Mouse (Mus musculus) R1 (cell line): ENCODE measurements at regions not wholly inside any gene's neighbourhood (a gene's known extent, or its start where the extent isn't known, plus 50 kb on each side); places are given as distances from the start of the nearest gene placed in this dataset.
"Not testable (repeated sequence)": the region's sequence is repeated elsewhere in the genome, so short reads cannot be mapped to it uniquely, and the experiment has no call there.

Source experiments
- DNase-seq: peaks from one replicate; pipeline ENCODE4 v3.0.0-alpha.2; 2018; ENCODE audit warnings: low read depth, low spot score

DNA sequence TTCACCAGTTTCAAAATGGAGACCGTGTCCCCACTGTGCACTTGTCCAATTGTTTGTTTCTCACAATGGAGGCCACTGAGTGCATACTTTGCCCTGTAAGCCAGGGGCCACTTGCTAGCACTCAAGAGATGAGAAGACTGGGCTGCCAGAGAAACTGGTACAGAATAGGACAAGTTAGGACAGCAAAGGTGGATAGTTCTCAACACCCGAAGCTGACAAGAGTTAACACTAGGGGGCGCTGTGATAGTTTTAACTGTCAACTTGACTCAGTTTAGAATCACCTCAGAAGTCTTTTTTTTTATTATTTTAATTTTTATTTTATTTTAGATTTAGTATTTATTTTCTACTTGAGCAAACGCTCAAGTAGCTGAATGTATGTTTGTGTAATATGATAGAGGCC is 188.2 kb upstream of the Asap2 start:
- DNase-seq: peak; percentile 72

DNA sequence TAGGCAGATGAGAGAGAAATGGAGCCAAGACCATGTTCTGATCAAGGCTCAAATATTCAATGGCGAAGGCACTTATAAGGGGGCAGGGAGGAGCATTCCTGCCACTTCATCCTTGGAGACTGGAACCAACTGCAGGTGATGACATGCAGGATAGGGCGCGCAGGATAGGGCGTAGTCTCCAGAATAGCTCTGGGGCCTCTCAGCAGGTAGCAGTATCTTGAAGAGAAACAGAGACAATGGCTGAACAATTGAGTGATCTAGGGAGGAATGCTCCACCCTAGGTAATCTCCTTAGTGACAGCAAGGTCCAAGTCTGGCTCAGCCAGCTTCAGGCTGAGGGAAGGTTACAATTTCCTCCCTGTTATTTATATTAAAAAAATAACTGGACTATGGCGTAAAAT is 184.8 kb upstream of the Asap2 start:
- DNase-seq: peak; percentile 91

DNA sequence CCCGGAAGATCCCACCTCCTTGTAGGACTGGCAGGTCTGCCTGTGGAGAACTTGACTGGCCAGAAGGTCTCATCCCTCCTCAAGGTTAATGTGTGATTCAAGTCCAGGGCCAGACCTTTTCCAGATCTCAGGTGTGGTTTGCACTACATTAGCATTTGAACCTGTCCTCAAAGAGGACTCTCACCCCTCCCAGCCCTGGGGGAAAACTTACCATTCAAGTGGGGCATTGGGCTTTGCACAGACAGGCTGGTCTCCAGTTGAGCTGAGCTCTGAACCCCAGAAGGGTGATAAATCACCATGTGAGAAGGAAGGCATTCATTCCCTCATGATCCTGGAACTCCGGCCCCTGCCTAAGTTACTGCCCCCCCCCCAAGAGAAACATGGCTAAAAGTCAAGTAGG is 183.6 kb upstream of the Asap2 start:
- peak; percentile 94 for DNase-seq

DNA sequence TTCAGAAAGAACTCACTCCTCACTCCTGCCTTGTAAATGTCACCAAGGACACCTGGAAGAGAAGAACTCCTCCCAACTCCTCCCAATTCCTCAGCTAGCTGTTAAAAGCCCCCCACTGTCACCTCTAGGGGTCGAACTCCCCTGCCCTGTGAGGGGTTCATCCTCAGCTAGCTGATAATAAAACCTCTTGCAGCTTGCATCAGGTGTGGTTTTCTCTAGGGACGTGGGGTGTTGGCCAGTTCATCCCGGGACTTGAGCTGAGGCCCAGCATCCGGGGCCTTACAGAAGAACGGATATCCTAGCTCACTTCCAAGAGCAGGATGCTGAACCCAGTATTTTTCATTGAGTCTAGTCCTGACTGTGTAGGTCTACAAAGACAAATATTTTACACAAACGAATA is 176.4 kb upstream of the Asap2 start:
- DNase-seq: peak; percentile 91

DNA sequence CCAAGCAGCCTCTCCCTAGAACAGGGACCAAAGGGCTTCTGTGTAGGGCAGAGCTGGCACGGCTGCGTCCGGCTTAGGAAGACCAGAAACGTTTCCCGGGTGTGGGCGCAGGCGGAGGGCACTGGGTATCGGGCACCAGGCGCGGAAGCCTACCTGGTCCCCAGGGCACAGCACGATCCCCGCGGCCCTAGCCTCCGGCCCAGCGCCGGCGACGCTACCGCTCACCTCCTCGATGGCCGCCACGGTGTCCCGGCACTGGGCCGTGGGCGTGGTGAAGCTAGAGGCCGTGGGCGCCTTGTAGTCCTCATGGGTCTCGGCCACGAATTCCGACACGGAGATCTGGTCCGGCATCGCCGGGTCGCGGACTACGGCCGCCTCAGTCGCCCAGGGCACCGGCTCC is 175.1 kb upstream of the Asap2 start:
- not testable (repeated sequence) for DNase-seq

GRCm38 (mm10) chr12:20815599-20815998 is 174.7 kb upstream of the Asap2 start:
- DNase-seq: peak; percentile 98

- DNase-seq: peak; percentile 92
Measured at GRCm38 (mm10) chr12:20843661-20844320, 146.5 kb upstream of the Asap2 start.

GRCm38 (mm10) chr12:20844873-20845272 is 145.4 kb upstream of the Asap2 start:
- DNase-seq: peak; percentile 93

DNA sequence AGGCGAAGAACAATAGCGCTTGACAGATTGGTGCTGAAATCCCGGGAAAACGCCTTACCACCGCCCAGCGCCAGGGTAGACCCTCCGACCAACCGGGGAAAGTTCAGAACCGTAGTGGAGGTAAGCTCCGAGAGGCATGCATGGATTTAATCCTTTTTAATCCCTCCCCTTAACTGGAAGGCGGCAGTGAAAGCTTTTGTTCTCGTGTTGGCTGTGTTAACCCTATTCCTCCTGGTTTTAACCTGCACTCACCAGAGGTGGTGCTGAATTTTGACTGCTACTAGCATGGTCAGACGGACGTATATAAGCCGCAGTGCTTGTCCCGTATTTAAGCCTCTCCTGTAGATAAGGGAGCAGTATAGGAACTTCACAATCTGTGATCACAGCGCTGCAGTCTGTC is 145.0 kb upstream of the Asap2 start:
- peak; percentile 91 for DNase-seq

DNA sequence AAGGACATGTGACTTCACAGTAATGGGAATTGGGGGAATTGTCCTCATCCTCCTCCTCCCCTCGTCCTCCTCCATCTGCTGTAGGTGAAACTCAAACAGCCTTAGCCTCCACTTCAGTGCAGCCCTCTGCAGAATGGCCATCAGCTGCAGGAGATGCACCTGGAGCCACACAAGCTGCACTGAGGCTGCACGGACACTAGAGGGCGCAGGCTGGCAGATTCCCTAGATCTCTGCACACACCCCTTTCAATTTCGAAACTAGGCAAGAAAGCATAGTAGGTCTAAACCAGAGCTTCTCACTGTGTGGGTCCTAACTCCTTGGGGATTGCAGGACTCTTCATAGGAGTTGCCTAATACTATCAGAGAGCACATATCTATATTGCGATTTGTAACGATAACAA is 106.2 kb upstream of the Asap2 start:
- not testable (repeated sequence) for DNase-seq

DNA sequence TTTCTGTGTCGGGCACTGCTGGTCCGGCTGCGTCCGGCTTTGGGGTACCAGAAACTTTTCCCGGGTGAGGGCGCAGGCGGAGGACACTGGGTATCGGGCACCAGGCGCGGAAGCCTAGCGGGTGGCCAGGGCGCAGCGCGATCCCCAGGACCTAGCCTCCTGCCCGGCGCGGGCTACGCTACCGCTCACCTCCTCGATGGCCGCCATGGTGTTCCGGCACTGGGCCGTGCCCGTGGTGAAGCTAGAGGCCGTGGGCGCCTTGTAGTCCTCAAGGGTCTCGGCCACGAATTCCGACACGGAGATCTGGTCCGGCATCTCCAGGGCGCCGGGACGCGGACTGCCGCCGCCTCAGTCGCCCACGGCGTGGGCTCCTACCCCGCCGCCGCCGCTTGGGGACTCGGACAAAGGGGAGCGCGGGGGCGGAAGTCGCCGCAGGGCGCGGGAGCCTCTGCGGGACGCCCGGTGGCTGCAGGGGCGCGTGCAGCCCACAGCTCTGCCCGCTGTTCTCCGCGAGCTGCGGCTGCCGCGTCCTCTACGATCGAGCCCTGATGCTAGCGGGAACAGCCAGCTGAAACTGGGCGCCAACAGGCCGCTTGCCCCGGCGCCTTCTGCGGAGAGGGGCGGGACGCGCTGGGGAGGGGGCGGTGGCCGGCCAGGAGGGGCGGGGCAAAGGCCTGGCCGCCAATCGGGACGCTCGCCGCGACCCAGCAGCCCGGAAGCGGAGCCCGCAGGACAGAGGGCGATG is 69.4 kb upstream of the Asap2 start:
- DNase-seq: peak; percentile 80

DNA sequence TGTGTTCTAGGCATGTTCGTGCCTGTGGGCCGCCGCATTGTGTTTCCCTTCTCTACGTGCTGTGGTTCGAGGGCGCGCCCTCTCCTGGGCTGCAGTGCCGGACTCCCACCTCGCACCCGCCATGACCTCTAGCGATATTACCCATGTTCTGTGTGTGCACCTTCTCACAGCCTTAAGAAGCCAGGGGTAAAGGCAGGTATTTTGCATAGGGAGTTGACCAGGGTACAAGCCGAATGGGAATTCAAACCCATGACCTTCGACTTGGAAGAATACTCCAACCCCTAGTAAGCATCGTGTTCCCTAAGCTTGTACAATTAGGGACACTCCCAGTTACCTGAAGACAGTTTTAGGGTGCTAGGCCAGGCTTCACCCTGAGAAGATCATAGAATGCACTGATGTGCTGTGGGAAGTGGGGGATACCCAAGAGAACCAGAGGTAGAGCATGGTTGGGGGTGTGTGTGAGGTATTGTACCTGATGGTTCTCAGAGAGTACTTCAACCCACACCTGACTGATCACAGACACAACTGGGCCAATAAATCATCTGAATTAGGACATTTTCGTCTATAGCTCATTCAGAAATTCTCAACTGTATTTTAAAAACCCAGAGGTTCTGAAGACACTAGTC is 68.7 kb upstream of the Asap2 start:
- DNase-seq: peak; percentile 46

GRCm38 (mm10) chr12:20928966-20929365 is 61.3 kb upstream of the Asap2 start:
- peak; percentile 58 for DNase-seq
